Mouse (Mus musculus) embryonic facial prominence, embryonic 15.5 days (tissue): ENCODE measurements at regions not wholly inside any gene's neighbourhood (a gene's known extent, or its start where the extent isn't known, plus 50 kb on each side); places are given as distances from the start of the nearest gene placed in this dataset.
A peak's percentile ranks its signal among the peaks of the same experiment; 100 is the strongest.

Experiments
- ATAC-seq: fragments of 200-750 bp; cut with Nextera tagmentation; 2 replicates; pipeline ENCODE4 v1.8.0; 2017; ENCODE audit warnings: low read depth, moderate TSS enrichment; ENCODE audit not compliant: insufficient number of reproducible peaks, low FRiP score, low TSS enrichment
- H3K27ac ChIP-seq: fragments of 300-500 bp; sonication (generic); replicated peaks from 2 replicates; pipeline ENCODE4 v1.5.1; 2015; ENCODE audit warnings: mild to moderate bottlenecking, inconsistent platforms
- H3K27me3 ChIP-seq: fragments of 300-500 bp; sonication (generic); 2 replicates; pipeline ENCODE4 v1.6.1; 2015; ENCODE audit warnings: inconsistent platforms
- H3K36me3 ChIP-seq: fragments of 300-500 bp; sonication (generic); 2 replicates; pipeline ENCODE4 v1.6.1; 2015; ENCODE audit warnings: mild to moderate bottlenecking, inconsistent platforms
- H3K4me1 ChIP-seq: fragments of 300-500 bp; sonication (generic); 2 replicates; pipeline ENCODE4 v1.6.1; 2015; ENCODE audit warnings: inconsistent platforms
- H3K4me2 ChIP-seq: fragments of 300-500 bp; sonication (generic); replicated peaks from 2 replicates; pipeline ENCODE4 v1.6.1; 2015; ENCODE audit warnings: mild to moderate bottlenecking, inconsistent platforms
- H3K4me3 ChIP-seq: fragments of 300-500 bp; sonication (generic); replicated peaks from 2 replicates; pipeline ENCODE4 v1.5.1; 2015; ENCODE audit warnings: mild to moderate bottlenecking, inconsistent platforms
- H3K9ac ChIP-seq: fragments of 300-500 bp; sonication (generic); 2 replicates; pipeline ENCODE4 v1.6.1; 2015; ENCODE audit warnings: inconsistent platforms
- H3K9me3 ChIP-seq: fragments of 300-500 bp; sonication (generic); replicated peaks from 2 replicates; pipeline ENCODE4 v1.6.1; 2016; ENCODE audit warnings: inconsistent platforms
- WGBS: fragments of 180-500 bp; shearing (Covaris S2); methylation state at CpG from one replicate; pipeline ENCODE4 v1.1.7; 2015; 5-methylcytosine and 5-hydroxymethylcytosine counted together

DNA sequence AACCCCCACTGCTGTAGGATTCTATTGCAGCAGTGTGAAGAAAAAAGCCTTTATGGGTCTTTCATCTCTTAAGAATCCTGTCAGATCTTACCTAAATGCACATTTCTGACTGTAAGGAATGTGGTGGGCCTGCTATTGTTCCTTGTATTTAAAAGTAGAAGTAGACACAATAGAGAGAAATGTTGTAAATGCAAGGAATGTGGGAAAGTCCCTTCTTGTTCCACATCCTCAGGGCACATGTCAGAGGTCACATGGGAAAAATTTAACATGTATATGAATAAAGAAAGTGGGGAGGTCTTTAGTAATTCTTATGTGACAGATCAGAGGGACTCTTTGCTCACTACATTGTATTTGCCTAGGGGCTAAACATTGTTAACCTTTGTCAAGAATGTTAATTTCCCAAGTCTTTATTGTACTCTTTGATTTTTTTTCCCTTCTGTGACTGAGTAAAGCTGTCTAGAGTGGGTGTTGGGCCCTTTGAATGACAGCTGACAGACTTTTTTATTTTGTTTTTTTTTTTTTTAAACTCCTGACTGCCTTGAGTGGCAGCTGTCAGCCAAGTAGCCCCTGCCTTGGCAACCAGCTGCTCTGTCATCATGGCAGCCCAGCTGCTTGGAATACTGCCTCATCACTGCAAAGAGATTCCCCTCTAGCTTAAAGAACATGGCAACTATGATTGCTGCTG, 117.9 kb downstream of the Icos start:
- no peaks in the 10 kb centered on the region for H3K36me3 ChIP-seq
- no peak overlapping the region for H3K27ac ChIP-seq
- no peak for ATAC-seq
- no peaks in the 10 kb centered on the region for H3K4me1 ChIP-seq
- no peak overlapping the region for H3K4me2 ChIP-seq
- no peak overlapping the region for H3K9ac ChIP-seq
- H3K9me3 ChIP-seq = no peaks in the 10 kb centered on the region
- no peaks in the 10 kb centered on the region for H3K27me3 ChIP-seq
- no peak overlapping the region for H3K4me3 ChIP-seq

DNA sequence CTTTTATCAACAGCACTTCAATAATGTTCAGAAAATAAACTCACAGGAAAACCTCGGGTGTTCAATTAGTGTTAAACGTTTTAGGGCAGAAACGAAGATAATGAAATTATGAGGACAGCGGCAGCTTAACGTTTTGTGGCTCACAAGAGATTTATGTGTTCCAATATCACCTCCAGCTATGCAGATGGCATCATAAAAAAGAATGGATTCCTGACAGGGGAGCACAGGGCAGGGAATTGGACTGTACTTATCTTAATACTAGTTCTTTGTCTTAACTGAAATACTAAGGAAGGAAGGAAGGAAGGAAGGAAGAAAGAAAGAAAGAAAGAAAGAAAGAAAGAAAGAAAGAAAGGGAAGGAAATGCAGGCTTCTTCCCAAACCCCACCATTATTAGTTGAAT, 121.6 kb downstream of the Icos start:
- no peak overlapping the region for H3K9ac ChIP-seq
- WGBS = 43% methylated on average over 5 of the region's 5 CpGs
- H3K27ac ChIP-seq = no peak overlapping the region
- ATAC-seq = no peak
- no peaks in the 10 kb centered on the region for H3K9me3 ChIP-seq
- no peak overlapping the region for H3K4me3 ChIP-seq
- H3K36me3 ChIP-seq = no peaks in the 10 kb centered on the region
- no peaks in the 10 kb centered on the region for H3K4me1 ChIP-seq
- H3K27me3 ChIP-seq = no peaks in the 10 kb centered on the region
- no peak overlapping the region for H3K4me2 ChIP-seq

DNA sequence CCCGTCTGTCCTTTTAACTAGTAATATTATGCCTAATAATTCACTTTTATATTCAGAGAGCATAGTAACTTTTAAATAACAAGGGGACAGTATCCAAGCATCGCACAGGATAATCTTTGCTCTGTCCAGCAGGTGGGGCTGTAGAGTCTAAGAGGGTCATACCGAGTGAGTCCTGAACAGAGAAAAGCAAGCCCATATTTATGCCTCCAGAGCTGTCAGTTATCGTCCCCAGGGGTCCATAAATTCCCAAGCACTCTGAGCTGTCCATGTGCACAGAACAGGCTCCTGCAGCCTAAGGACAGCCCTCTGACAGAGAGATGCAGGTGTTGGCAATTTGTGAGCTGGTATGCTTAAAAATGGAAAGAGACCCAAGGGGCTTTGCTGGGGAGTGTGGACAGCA, 124.0 kb downstream of the Icos start:
- H3K9ac ChIP-seq = no peak overlapping the region
- H3K4me1 ChIP-seq = no peaks in the 10 kb centered on the region
- no peak for ATAC-seq
- no peaks in the 10 kb centered on the region for H3K27me3 ChIP-seq
- no peak overlapping the region for H3K4me2 ChIP-seq
- no peak overlapping the region for H3K27ac ChIP-seq
- H3K4me3 ChIP-seq = no peak overlapping the region
- WGBS = 59% methylated on average over 4 of the region's 4 CpGs
- H3K36me3 ChIP-seq = no peaks in the 10 kb centered on the region
- no peaks in the 10 kb centered on the region for H3K9me3 ChIP-seq

- H3K27ac ChIP-seq = no peak overlapping the region
- H3K27me3 ChIP-seq = no peaks in the 10 kb centered on the region
- WGBS = 62% methylated on average over 5 of the region's 5 CpGs
- H3K9ac ChIP-seq = no peak overlapping the region
- no peaks in the 10 kb centered on the region for H3K9me3 ChIP-seq
- no peaks in the 10 kb centered on the region for H3K4me1 ChIP-seq
- H3K4me3 ChIP-seq = no peak overlapping the region
- no peak overlapping the region for H3K4me2 ChIP-seq
- H3K36me3 ChIP-seq = no peaks in the 10 kb centered on the region
- no peak for ATAC-seq
Measured at GRCm38 (mm10) chr1:61102346-61102745, 124.6 kb downstream of the Icos start.

DNA sequence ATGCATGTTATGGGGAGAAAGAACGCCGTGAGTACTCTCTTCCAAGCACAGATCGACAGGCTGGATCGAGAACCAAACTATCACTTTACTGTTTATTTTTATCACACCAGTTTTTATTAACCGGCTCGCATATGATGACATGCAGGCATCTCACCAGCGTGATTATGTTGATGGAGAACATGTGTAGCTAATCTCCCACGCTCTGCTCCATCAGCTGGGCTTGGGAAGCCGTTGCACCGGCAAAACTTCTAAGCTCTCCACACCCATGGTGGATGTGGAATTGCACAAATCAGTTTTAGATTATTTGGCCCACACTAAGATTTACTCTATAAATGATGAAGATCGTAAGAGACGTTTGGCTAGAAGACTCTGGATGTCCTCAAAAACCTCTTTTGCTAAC, 125.9 kb downstream of the Icos start:
- WGBS = 42% methylated on average over 12 of the region's 12 CpGs
- Histone ChIP-seq H3K27ac (0 out of 2 replicates have a peak overlapping the region, but pooled peaks have one; percentile 29), H3K9ac (no peak overlapping the region), H3K9me3 (no peaks in the 10 kb centered on the region), H3K4me3 (no peak overlapping the region), H3K4me1 (no peaks in the 10 kb centered on the region), H3K27me3 (no peaks in the 10 kb centered on the region), H3K36me3 (no peaks in the 10 kb centered on the region), H3K4me2 (no peak overlapping the region)
- ATAC-seq = peak; percentile 51; the same call in 1 of the 2 replicates

DNA sequence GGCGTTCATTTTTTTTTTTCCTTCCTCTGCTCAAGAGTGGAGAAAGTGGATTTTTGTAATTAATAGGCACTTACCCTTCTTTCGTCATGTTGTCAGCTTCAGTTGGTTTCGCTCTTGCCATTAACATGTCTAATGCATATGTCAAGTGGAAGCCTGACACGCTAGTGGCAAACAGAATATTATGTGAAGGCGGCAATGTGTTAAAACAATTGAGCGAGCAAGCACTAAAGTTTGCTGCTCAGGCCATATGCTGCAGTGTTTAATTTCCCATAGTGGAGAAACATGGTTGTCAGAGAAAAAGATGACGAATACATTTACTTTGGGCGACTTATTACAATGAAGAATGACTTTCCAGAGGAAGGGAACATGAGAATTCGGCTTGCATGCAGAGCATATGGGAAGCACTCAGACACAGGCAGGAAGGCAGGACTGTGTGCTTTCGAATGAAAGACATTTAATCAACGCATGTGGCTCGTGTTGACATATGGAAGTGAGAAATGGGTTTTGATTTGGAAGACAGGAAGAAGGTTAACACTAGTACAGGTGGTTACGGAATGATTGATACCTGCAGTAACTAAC, 134.1 kb downstream of the Icos start:
- WGBS = 78% methylated on average over 13 of the region's 13 CpGs
- no peak overlapping the region for H3K4me2 ChIP-seq
- no peak overlapping the region for H3K27ac ChIP-seq
- no peak overlapping the region for H3K9ac ChIP-seq
- no peak for ATAC-seq
- H3K4me3 ChIP-seq = no peak overlapping the region
- no peaks in the 10 kb centered on the region for H3K36me3 ChIP-seq
- no peaks in the 10 kb centered on the region for H3K9me3 ChIP-seq
- no peaks in the 10 kb centered on the region for H3K27me3 ChIP-seq
- H3K4me1 ChIP-seq = no peaks in the 10 kb centered on the region

GRCm38 (mm10) chr1:61117535-61117934, 139.8 kb downstream of the Icos start:
- Histone ChIP-seq H3K27ac (no peak overlapping the region), H3K4me3 (no peak overlapping the region), H3K9ac (no peak overlapping the region), H3K4me1 (no peaks in the 10 kb centered on the region), H3K36me3 (no peaks in the 10 kb centered on the region), H3K4me2 (no peak overlapping the region), H3K9me3 (no peaks in the 10 kb centered on the region), H3K27me3 (no peaks in the 10 kb centered on the region)
- WGBS = 34% methylated on average over 10 of the region's 10 CpGs
- no peak for ATAC-seq

DNA sequence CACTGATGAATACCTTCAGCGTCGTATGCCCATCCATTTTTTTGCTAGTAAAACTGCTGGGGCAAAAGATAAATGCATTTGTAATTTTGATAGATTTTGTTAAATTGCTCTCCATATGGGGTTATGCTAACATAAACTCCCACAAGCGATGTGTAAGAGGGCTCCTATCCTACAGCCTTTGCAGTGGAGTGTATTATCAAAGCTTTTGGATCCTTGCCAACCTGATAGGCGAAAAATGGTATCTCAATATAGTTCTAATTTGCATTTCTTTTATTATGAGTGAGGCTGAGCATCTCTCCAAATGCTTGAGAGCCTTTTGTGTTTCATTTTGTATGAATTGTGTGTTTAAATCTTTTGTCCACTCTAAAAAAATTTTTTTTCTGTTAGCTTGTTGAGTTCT, 140.3 kb downstream of the Icos start:
- WGBS = 84% methylated on average over 4 of the region's 4 CpGs
- Histone ChIP-seq H3K9ac (no peak overlapping the region), H3K4me2 (no peak overlapping the region), H3K4me3 (no peak overlapping the region), H3K36me3 (no peaks in the 10 kb centered on the region), H3K27me3 (no peaks in the 10 kb centered on the region), H3K27ac (no peak overlapping the region), H3K4me1 (no peaks in the 10 kb centered on the region), H3K9me3 (no peaks in the 10 kb centered on the region)
- ATAC-seq = no peak

DNA sequence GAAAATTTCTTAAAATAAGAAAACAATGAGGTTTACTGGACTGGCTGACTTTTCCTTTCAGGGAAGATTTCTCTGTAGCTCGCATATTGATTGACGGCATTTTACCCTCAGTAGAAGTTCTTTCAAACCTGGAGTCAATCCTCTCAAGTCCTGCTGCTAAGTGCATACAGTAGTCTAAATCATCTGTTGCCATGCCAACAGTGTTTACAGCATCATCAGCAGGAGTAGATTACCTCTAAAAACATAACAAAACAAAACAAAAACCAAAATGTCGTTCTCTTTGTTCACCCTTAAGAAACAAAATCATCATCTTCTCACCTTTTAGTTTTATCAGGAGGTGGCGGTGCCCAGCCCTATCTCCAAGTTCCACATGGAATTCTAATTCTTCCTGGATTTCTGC, 143.8 kb downstream of the Icos start:
- no peaks in the 10 kb centered on the region for H3K27me3 ChIP-seq
- no peak overlapping the region for H3K4me2 ChIP-seq
- ATAC-seq = no peak
- no peaks in the 10 kb centered on the region for H3K9me3 ChIP-seq
- H3K27ac ChIP-seq = no peak overlapping the region
- no peaks in the 10 kb centered on the region for H3K4me1 ChIP-seq
- no peaks in the 10 kb centered on the region for H3K36me3 ChIP-seq
- WGBS = 73% methylated on average over 4 of the region's 4 CpGs
- H3K9ac ChIP-seq = no peak overlapping the region
- H3K4me3 ChIP-seq = no peak overlapping the region

GRCm38 (mm10) chr1:61125127-61125526, 147.4 kb downstream of the Icos start:
- Histone ChIP-seq H3K4me2 (no peak overlapping the region), H3K9ac (no peak overlapping the region), H3K36me3 (no peaks in the 10 kb centered on the region), H3K9me3 (no peaks in the 10 kb centered on the region), H3K27me3 (no peaks in the 10 kb centered on the region), H3K4me3 (no peak overlapping the region), H3K4me1 (no peaks in the 10 kb centered on the region), H3K27ac (no peak overlapping the region)
- 94% methylated on average over 2 of the region's 2 CpGs for WGBS
- no peak for ATAC-seq

DNA sequence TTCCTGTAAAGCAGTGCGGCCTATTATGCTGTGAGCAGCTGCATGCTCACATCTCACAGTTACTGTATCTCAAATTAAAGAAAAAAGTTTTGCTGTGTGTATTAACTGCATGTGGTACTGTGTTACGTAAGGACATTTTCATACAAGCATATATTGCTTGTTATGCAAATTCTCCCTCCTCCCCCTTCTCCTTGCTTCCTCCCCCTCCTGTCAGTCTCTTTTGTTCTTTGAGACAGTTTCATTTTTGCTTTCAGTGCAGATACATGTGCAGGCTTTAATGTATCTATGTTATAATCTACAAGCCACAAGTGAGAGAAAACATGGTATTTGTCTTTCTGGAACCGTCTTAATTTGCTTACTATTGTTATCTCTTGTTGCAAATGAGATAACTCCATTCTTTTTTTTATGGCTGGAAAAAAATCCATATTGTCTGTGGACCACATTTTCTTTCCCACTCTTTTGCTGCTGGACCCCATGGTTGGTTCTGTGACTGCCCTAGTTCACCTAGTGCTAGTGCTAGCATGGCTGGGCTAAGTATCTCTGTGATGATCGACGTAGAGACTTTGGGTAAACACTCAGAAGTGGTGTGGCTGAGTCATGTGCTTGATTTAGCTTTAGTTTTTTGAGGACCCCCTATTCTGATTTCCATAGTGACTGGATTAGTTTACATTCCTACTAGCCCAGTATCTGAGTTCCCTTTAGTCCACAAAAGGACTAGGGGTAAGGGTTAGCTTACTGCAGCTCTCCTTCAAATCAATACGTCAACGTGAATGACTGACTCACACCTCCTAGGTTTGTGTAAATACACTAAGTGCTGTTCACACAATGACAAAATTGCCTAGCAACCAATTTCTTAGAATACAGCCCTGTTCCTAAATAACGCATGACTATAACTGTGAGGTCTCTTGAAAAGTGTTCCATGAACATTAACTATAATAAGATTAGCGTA, 158.1 kb downstream of the Icos start:
- H3K27ac ChIP-seq = no peak overlapping the region
- H3K4me1 ChIP-seq = peaks cover 19% of the 10 kb centered on the region
- H3K4me2 ChIP-seq = no peak overlapping the region
- no peak overlapping the region for H3K4me3 ChIP-seq
- H3K9ac ChIP-seq = no peak overlapping the region
- H3K27me3 ChIP-seq = no peaks in the 10 kb centered on the region
- no peaks in the 10 kb centered on the region for H3K9me3 ChIP-seq
- 82% methylated on average over 9 of the region's 9 CpGs for WGBS
- H3K36me3 ChIP-seq = no peaks in the 10 kb centered on the region
- no peak for ATAC-seq
